Mouse (Mus musculus): ENCODE measurements around the gene Tnfrsf9. TPM values are rescaled to one million over a fixed set of nuclear protein-coding genes. Genes with fewer than 3 reads are reported as not detected.

The Tnfrsf9 gene
- total RNA-seq, 2 experiments from 2014 or later = 0.38 to 0.39 TPM

GRCm38 (mm10) chr4:150926924-150927705, 12.8 kb downstream of the Tnfrsf9 start:
- no peak for DNase-seq (ENCODE audit: low spot score in 2 of 2)

GRCm38 (mm10) chr4:150927789-150928188, 13.4 kb downstream of the Tnfrsf9 start:
- DNase-seq (ENCODE audit: low spot score in 2 of 2) = no peak

GRCm38 (mm10) chr4:150933503-150933902, 19.1 kb downstream of the Tnfrsf9 start:
- no peak for DNase-seq (ENCODE audit: low spot score in 2 of 2)

- DNase-seq (ENCODE audit: low spot score in 2 of 2) = peak; percentile 26 to 33
These were observed 23.1 kb downstream of the Tnfrsf9 start for GRCm38 (mm10) chr4:150937293-150938062.

- DNase-seq (ENCODE audit: low spot score in 2 of 2) = no peak
These were observed 23.7 kb downstream of the Tnfrsf9 start for GRCm38 (mm10) chr4:150938063-150938452.

GRCm38 (mm10) chr4:150939991-150940651, 25.8 kb downstream of the Tnfrsf9 start:
- DNase-seq (ENCODE audit: low spot score in 2 of 2) = no peak

- DNase-seq (ENCODE audit: low spot score in 2 of 2) = no peak
These were observed 30.3 kb downstream of the Tnfrsf9 start for GRCm38 (mm10) chr4:150944707-150945106.

GRCm38 (mm10) chr4:150950972-150951371, 36.6 kb downstream of the Tnfrsf9 start:
- DNase-seq (ENCODE audit: low spot score in 2 of 2) = no peak

GRCm38 (mm10) chr4:150956369-150957105, 42.2 kb downstream of the Tnfrsf9 start:
- DNase-seq (ENCODE audit: low spot score in 2 of 2) = peak; percentile 30

GRCm38 (mm10) chr4:150957106-150957458, 42.7 kb downstream of the Tnfrsf9 start:
- DNase-seq (ENCODE audit: low spot score in 2 of 2) = no peak

- DNase-seq (ENCODE audit: low spot score in 2 of 2) = no peak
These were observed 44.2 kb downstream of the Tnfrsf9 start for GRCm38 (mm10) chr4:150958536-150958935.

GRCm38 (mm10) chr4:150962231-150962630, 47.9 kb downstream of the Tnfrsf9 start:
- DNase-seq (ENCODE audit: low spot score in 2 of 2) = no peak

- DNase-seq (ENCODE audit: low spot score in 2 of 2) = no peak
These were observed 49.3 kb downstream of the Tnfrsf9 start for GRCm38 (mm10) chr4:150963711-150964110.

- peak; percentile 92 to 94 for DNase-seq (ENCODE audit: low spot score in 2 of 2)
These were observed 50.5 kb downstream of the Tnfrsf9 start for GRCm38 (mm10) chr4:150964635-150965554.

- DNase-seq (ENCODE audit: low spot score in 2 of 2) = no peak
These were observed 51.2 kb downstream of the Tnfrsf9 start for GRCm38 (mm10) chr4:150965555-150965951.

GRCm38 (mm10) chr4:150966556-150966955, 52.2 kb downstream of the Tnfrsf9 start:
- DNase-seq (ENCODE audit: low spot score in 2 of 2) = peak; percentile 75 to 78

- DNase-seq (ENCODE audit: low spot score in 2 of 2) = no peak
These were observed 54.6 kb downstream of the Tnfrsf9 start for GRCm38 (mm10) chr4:150968956-150969355.

GRCm38 (mm10) chr4:150973264-150973663, 58.9 kb downstream of the Tnfrsf9 start:
- no peak for DNase-seq (ENCODE audit: low spot score in 2 of 2)

GRCm38 (mm10) chr4:150975145-150975544, 60.8 kb downstream of the Tnfrsf9 start:
- no peak for DNase-seq (ENCODE audit: low spot score in 2 of 2)
